Mouse (Mus musculus): ENCODE data around the gene Ccm2. TPM values are rescaled to one million over a fixed set of nuclear protein-coding genes. Genes with fewer than 3 reads are reported as not detected.

Ccm2 gene
- total RNA-seq, 1 experiment from 2014 or later = 46.1 TPM

DNA sequence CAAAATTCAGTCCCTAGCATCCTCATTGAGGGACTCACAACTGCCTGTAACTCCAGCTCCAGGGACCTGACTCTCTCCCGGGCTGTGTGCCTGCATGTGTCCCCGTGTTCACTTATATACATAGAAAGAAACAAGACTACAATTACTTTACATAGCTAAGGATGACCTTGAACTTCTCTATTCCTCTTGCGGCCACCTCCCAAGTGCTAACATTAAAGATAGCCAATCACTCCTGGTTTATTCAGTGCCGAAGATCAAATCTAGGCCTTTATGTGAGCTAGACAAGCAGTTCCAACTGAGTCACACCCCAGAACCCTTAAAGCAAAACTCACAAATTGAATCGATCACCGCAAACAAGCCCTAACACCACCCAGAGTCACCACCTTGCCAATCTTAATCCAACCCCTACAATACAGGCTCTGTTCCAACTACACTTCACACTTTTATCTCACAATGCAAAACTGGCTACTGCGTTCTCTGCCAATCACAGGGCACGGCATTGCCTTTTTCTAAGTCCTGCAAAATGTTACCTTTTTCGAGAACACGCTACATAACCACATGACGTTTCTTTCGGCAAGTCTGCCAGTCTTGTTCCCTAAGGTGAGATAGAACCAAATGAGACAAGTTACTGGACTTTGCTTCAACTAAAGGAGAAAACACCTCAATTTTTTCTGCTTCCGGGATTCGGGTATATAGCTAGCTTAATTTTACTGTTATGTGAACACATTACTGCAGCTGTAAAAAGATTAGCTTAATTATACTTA, 78.1 kb downstream of the Ccm2 start:
- no peak for ATAC-seq (replicated peaks in 1 of 2; ENCODE audit: insufficient read depth in 1 of 2, low FRiP score in 2 of 2, low TSS enrichment in 1 of 2, low read depth in 1 of 2, poor library complexity in 2 of 2, severe bottlenecking in 2 of 2)

DNA sequence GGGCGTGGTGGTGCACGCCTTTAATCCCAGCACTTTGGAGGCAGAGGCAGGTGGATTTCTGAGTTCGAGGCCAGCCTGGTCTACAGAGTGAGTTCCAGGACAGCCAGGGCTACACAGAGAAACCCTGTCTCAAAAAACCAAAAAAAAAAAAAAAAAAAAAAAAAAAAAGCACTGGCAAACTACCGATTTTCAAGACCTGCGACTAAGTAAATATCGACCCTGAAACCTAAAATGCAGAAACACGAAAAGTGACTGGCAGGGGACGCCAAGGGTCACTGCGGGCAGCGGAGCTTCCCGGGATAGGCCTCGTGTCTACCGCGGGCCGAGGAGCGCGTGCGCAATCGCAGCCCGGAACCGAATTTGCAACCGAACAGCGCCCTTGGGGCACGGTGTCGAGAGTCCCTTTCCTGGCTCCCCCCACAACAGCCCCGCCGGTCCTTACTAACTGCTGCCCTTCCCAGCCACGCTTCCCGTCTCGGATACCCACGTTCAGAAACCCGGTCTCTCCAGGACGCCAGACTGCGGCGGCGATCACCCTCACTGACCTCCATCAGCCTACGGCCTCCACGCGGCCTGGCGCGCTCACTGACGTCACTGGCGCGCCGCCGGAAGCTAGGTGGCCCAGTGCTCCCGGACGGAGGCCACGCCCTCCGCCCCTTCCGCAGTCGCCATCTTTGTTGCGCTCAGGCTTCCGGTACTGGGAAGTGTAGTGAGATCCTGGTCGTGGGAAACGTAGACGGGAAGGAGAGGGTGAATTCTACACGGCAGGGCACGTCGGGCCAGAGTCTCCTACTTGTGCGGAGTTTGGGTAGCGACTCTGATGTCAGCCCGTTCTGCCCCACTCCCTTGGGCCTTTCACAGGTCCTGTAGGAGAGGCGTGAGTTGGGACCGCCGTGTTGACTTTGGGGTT, 79.0 kb downstream of the Ccm2 start, which contains the start of gene Tbrg4:
Gene Tbrg4, minus strand, starts transcription at position 590 of the 910 bp plus-strand sequence.
- peak; percentile 79 to 84 for ATAC-seq (replicated peaks in 1 of 2; ENCODE audit: insufficient read depth in 1 of 2, low FRiP score in 2 of 2, low TSS enrichment in 1 of 2, low read depth in 1 of 2, poor library complexity in 2 of 2, severe bottlenecking in 2 of 2)

DNA sequence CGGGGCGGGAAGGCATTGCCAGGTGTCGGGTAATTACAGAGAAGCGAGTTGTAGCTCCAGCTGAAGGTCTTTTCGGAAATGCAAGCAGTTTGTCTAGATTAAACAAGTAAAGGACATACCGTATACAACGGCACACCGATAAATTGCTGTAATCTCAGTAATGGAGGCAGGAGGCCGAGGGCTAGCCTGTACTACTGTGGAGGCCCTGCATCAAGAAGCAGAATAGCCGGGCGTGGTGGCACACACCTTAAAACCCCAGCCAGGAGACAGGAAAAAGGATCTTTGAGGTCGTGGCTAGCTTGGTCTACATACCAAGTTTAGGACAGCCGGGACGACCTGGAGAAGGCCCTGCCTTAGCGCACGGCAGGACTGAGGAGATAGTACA, 79.7 kb downstream of the Ccm2 start:
- no peak for ATAC-seq (replicated peaks in 1 of 2; ENCODE audit: insufficient read depth in 1 of 2, low FRiP score in 2 of 2, low TSS enrichment in 1 of 2, low read depth in 1 of 2, poor library complexity in 2 of 2, severe bottlenecking in 2 of 2)

DNA sequence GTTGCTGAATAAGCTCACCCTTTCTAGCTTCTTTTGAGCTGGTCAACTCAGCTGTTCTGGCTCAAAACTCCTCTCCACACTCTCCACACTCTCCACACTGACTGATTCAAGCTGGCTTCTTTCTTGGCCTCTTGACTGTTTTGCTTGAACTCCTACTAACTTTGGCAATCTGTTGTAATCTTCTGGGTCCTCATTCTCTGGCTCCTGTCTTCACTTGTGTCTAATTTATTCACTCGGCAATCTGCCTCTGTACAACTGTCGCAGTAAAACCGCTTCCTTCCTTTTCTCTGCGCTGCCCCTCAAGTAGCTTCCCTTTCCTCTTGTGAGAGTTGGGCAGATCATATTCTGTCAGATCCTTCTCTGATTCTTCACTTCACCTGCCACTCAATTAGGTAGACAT, 81.0 kb downstream of the Ccm2 start:
- ATAC-seq (replicated peaks in 1 of 2; ENCODE audit: insufficient read depth in 1 of 2, low FRiP score in 2 of 2, low TSS enrichment in 1 of 2, low read depth in 1 of 2, poor library complexity in 2 of 2, severe bottlenecking in 2 of 2) = peak; percentile 43 to 46; a peak in 3 of 4 replicates

DNA sequence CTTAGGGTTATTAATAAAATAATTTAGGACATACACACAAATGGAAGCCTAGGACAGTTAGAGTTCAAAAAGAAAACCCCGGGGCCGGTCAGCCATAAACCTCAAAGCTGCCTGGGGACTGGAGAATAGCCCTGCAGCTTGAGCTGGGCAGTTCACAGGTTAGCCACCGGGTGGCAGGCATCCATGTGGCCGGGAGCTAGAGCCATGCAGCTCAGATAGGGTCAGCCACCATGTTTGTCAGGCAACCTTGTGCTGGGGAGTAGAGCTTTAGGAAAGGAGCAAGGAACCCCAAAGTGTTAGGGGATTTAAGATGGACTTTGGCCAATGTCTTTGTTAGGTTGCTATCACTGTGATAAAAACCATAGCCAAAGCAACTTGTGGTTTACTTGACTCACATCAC, 81.9 kb downstream of the Ccm2 start:
- ATAC-seq (replicated peaks in 1 of 2; ENCODE audit: insufficient read depth in 1 of 2, low FRiP score in 2 of 2, low TSS enrichment in 1 of 2, low read depth in 1 of 2, poor library complexity in 2 of 2, severe bottlenecking in 2 of 2) = 0 out of 4 replicates have a peak, but pooled peaks have one; percentile 23 to 25

DNA sequence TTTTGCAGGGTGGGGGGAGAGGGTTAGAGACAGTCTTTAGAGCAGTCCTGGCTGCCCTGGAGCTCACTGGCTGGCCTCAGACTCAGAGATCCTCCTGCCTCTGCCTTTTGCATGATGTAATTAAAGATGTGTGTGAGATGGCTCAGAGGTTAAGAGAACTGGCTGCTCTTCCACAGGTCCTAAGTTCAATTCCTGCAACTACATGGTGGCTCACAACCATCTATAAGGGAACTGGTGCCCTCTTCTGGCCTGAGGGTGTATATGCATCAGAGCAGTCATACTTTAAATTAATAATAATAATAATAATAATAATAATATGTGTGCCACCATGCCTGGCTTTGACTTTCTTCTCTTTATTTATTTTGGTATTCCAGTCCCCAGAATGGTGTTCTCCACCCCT, 83.0 kb downstream of the Ccm2 start:
- no peak for ATAC-seq (replicated peaks in 1 of 2; ENCODE audit: insufficient read depth in 1 of 2, low FRiP score in 2 of 2, low TSS enrichment in 1 of 2, low read depth in 1 of 2, poor library complexity in 2 of 2, severe bottlenecking in 2 of 2)

DNA sequence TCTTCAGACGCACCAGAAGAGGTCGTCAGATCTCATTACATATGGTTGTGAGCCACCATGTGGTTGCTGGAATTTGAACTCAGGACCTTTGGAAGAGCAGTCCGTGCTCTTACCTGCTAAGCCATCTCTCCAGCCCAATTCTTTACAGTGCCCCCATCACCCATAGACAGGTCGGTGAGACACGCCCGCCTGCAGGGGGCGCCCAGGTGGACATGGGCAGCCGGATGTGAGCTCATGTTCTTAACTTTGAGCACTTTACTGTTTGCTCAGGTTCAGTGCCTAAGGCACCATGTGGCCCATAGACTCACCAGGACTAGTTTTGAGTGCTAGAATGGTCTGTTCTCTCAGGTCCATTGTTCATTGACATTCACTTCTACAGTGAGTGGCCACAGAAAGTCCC, 89.5 kb downstream of the Ccm2 start:
- no peak for ATAC-seq (replicated peaks in 1 of 2; ENCODE audit: insufficient read depth in 1 of 2, low FRiP score in 2 of 2, low TSS enrichment in 1 of 2, low read depth in 1 of 2, poor library complexity in 2 of 2, severe bottlenecking in 2 of 2)

DNA sequence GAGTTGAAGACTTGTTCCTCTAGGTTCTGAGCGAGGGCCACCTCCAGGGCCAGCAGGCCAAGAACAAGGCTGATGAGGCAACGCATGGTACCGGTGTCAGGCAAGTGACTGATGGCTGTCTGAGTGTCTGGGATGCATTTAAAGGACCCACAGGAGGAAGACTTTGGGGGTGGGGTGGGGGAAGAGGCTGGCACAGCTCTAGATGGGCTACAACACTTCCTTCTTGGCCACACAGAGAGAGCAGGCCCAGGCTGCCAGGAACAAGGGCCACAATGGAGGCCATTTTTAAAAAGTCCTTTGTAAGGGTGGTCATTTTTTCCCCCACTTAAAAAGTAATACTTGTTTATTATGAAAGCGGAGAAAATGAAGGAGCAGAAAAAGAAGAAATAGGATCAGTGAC, 91.8 kb downstream of the Ccm2 start, which contains the start of gene Wap:
Gene Wap, minus strand, starts transcription at position 101 of the 400 bp plus-strand sequence.
- no peak for ATAC-seq (replicated peaks in 1 of 2; ENCODE audit: insufficient read depth in 1 of 2, low FRiP score in 2 of 2, low TSS enrichment in 1 of 2, low read depth in 1 of 2, poor library complexity in 2 of 2, severe bottlenecking in 2 of 2)

DNA sequence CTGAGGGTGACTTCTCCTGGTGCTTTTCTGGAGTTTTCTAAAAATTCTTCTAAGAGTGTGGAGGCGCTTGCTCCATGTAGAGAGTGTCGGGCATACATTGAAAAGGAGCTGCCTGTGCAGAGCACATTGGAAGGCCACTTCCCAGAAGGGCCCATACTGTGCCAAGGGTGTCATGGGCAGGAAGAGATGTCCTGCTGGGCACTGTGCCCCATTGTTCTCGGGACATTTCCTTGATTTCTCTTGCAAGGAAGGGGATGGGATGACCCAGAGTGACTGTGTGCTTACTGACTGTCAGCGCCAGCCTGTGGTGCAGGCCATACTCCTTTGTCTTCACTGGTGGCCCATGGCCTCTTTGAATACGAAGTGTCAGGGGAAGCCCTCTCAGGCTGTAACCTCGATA, 92.4 kb downstream of the Ccm2 start:
- no peak for ATAC-seq (replicated peaks in 1 of 2; ENCODE audit: insufficient read depth in 1 of 2, low FRiP score in 2 of 2, low TSS enrichment in 1 of 2, low read depth in 1 of 2, poor library complexity in 2 of 2, severe bottlenecking in 2 of 2)

DNA sequence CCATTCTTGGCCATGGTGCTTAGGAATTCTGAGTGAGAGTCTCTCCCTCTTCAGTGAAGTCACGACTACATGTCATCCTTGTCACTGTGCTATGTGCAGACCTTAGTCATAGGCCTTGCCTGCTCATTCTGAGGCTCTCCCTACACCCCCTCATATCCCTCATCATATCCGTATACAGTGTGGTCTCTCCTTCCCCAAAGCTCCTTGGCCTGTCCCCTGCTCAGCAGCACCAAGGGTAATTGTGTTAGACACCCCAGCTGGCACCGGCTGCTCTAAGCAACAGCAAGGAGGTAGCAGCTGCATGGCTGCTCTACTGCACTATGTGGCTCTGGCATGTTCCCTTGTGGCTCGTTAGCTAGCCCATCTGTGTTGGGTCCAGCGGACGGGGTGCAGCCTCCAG, 97.9 kb downstream of the Ccm2 start:
- ATAC-seq (replicated peaks in 1 of 2; ENCODE audit: insufficient read depth in 1 of 2, low FRiP score in 2 of 2, low TSS enrichment in 1 of 2, low read depth in 1 of 2, poor library complexity in 2 of 2, severe bottlenecking in 2 of 2) = no peak

Other genes with a start within 250 kb of the Ccm2 start
- 11.1 and 14.8 TPM in 2 replicates for gene Zmiz2, start 157.8 kb upstream of the Ccm2 start, total RNA-seq (2017)
- 1,374 and 1,758 TPM in 2 replicates for gene Ppia, start 131.4 kb upstream of the Ccm2 start, total RNA-seq (2017)
- gene H2afv, start 102.4 kb upstream of the Ccm2 start, total RNA-seq (2017) = 138 and 152 TPM in 2 replicates
- gene Purb, start 71.0 kb upstream of the Ccm2 start, total RNA-seq (2017) = 75.8 and 78.8 TPM in 2 replicates
- gene Myo1g, start 25.9 kb upstream of the Ccm2 start, total RNA-seq (2017) = 41.4 and 46.3 TPM in 2 replicates
- gene Nacad, start 59.2 kb downstream of the Ccm2 start, total RNA-seq (2017) = 0.05 TPM in 1 of 2 replicates, not detected in the other
- gene Tbrg4, start 79.2 kb downstream of the Ccm2 start, total RNA-seq (2017) = 19.9 and 36.6 TPM in 2 replicates
- not detected in 2 replicates for gene Wap, start 91.8 kb downstream of the Ccm2 start, total RNA-seq (2017)
- 0.25 TPM in 1 of 2 replicates, not detected in the other for gene Ramp3, start 111.6 kb downstream of the Ccm2 start, total RNA-seq (2017)